Mouse (Mus musculus) liver, embryonic 16.5 days (tissue): ENCODE data around the gene 1700042G07Rik. TPM values are rescaled to one million over a fixed set of nuclear protein-coding genes. Genes with fewer than 3 reads are reported as not detected.

Source experiments
- ATAC-seq: fragments of 200-750 bp; cut with Nextera tagmentation; 2 replicates; pipeline ENCODE4 v1.8.0; 2017; ENCODE audit warnings: low read depth, mild to moderate bottlenecking, moderate number of reproducible peaks, moderate library complexity
- H3K27ac ChIP-seq: fragments of 300-500 bp; sonication (generic); 2 replicates; pipeline ENCODE4 v1.5.1; 2014; ENCODE audit warnings: mild to moderate bottlenecking, low read length
- H3K27me3 ChIP-seq: fragments of 300-500 bp; sonication (generic); 2 replicates; pipeline ENCODE4 v1.6.1; 2014; ENCODE audit warnings: low read depth, low read length, mixed read lengths; ENCODE audit not compliant: control insufficient read depth, insufficient read depth
- H3K36me3 ChIP-seq: fragments of 300-500 bp; sonication (generic); 2 replicates; pipeline ENCODE4 v1.6.1; 2014; ENCODE audit warnings: mild to moderate bottlenecking; ENCODE audit not compliant: control insufficient read depth, insufficient read depth
- H3K4me1 ChIP-seq: fragments of 300-500 bp; sonication (generic); 2 replicates; pipeline ENCODE4 v1.6.1; 2014; ENCODE audit warnings: low read depth, low read length, mixed read lengths; ENCODE audit not compliant: control insufficient read depth
- H3K4me2 ChIP-seq: fragments of 300-500 bp; sonication (generic); 2 replicates; pipeline ENCODE4 v1.6.1; 2014; ENCODE audit warnings: low read depth, low read length, mixed read lengths
- H3K4me3 ChIP-seq: fragments of 300-500 bp; sonication (generic); 2 replicates; pipeline ENCODE4 v1.5.1; 2014; ENCODE audit warnings: low read depth, mild to moderate bottlenecking, low read length
- H3K9ac ChIP-seq: fragments of 300-500 bp; sonication (generic); 2 replicates; pipeline ENCODE4 v1.6.1; 2014; ENCODE audit warnings: low read depth, low read length
- H3K9me3 ChIP-seq: fragments of 300-500 bp; sonication (generic); replicated peaks from 2 replicates; pipeline ENCODE4 v1.6.1; 2016; ENCODE audit warnings: low read length; ENCODE audit not compliant: control insufficient read depth
- WGBS: fragments of 180-500 bp; shearing (Covaris S2); extraction: QIAGEN DNeasy Blood & Tissue Kit; methylation state at CpG from one replicate; pipeline ENCODE4 v1.1.7; 2014; ENCODE audit not compliant: insufficient replicate concordance; 5-methylcytosine and 5-hydroxymethylcytosine counted together
- polyA plus RNA-seq: library from polyadenylated mRNA; unstranded; fragments of >200 nt; fragmentation: Nextera tagmentation; extraction: Ambion mirVana; gene quantifications from 2 replicates; pipeline ENCODE4 v1.2.1, GENCODE M21; 2015

The 1700042G07Rik gene
- polyA plus RNA-seq, 1 experiment from 2014 or later: not detected

DNA sequence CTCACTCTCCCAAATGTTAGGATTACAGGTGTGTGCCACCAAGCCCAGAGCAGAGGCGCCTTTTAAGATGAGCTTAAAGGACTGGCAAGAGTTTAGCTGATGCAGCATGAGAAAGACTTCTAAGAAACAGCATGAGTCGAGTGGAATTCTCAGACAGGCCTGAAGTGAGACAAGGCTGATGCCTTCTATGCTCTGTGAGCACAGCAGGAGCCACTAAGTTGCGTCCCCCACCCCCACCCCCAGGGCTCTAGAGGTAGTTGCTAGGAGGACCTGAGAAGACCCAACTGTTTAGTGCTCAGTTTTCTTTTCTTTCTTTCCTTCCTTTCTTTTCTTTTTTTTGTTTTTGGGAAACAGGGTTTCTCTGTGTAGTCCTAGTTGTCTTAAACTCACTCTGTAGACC lies 8.9 kb downstream of the 1700042G07Rik start:
- WGBS: 47% methylated on average over 3 of the region's 3 CpGs
- H3K4me3 ChIP-seq: no peak overlapping the region
- no peak for ATAC-seq
- H3K27me3 ChIP-seq: peaks cover 11% of the 10 kb centered on the region
- no peak overlapping the region for H3K27ac ChIP-seq
- no peaks in the 10 kb centered on the region for H3K9me3 ChIP-seq
- no peaks in the 10 kb centered on the region for H3K4me1 ChIP-seq
- H3K4me2 ChIP-seq: no peak overlapping the region
- H3K9ac ChIP-seq: no peak overlapping the region
- no peaks in the 10 kb centered on the region for H3K36me3 ChIP-seq

DNA sequence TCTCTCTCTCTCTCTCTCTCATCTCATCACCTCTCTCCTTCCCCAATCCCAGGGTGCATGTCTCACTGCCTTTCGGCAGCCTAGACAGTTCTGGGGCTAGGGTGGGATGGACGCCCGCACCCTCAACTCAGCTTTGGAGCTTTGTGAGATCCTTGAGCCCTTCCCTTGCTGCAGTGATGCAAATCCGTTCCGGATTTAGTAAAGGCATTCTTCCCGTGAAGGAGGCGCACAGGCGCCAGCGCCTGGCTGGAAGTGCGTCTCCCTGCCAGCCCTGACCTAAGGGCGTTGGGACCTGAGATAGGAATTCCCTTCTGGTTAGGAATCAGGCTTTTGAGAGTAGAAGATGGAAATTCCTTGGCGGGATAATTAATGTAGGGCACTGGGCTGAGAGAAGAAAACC lies 9.6 kb downstream of the 1700042G07Rik start:
- H3K9me3 ChIP-seq: no peaks in the 10 kb centered on the region
- H3K4me3 ChIP-seq: no peak overlapping the region
- H3K27ac ChIP-seq: no peak overlapping the region
- H3K27me3 ChIP-seq: peaks cover 9% of the 10 kb centered on the region
- 30% methylated on average over 12 of the region's 12 CpGs for WGBS
- H3K9ac ChIP-seq: no peak overlapping the region
- no peak for ATAC-seq
- H3K4me2 ChIP-seq: no peak overlapping the region
- no peaks in the 10 kb centered on the region for H3K36me3 ChIP-seq
- no peaks in the 10 kb centered on the region for H3K4me1 ChIP-seq

DNA sequence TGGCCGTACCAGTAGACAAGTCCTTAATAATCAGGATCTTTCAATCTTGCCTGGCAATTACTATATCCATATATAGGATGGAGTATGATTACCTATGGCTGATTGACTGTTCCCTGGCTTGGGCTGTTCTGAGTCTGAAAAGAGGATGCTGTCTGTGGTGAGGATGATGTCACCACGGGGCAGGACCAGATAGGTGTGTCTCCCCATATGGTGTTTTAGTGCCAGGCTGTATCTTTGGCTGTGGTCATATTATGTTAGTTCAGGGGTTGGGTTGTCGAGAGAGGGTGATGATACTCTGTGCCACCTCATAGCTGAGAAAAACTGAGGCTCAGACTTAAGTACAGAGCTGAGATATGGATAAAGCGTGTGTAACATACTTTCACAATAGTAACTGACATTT lies 11.9 kb downstream of the 1700042G07Rik start:
- H3K27me3 ChIP-seq: peaks cover 9% of the 10 kb centered on the region
- H3K4me3 ChIP-seq: no peak overlapping the region
- H3K36me3 ChIP-seq: no peaks in the 10 kb centered on the region
- ATAC-seq: no peak
- no peaks in the 10 kb centered on the region for H3K4me1 ChIP-seq
- WGBS: 57% methylated on average over 4 of the region's 4 CpGs
- H3K4me2 ChIP-seq: no peak overlapping the region
- H3K9me3 ChIP-seq: no peaks in the 10 kb centered on the region
- no peak overlapping the region for H3K27ac ChIP-seq
- H3K9ac ChIP-seq: no peak overlapping the region

DNA sequence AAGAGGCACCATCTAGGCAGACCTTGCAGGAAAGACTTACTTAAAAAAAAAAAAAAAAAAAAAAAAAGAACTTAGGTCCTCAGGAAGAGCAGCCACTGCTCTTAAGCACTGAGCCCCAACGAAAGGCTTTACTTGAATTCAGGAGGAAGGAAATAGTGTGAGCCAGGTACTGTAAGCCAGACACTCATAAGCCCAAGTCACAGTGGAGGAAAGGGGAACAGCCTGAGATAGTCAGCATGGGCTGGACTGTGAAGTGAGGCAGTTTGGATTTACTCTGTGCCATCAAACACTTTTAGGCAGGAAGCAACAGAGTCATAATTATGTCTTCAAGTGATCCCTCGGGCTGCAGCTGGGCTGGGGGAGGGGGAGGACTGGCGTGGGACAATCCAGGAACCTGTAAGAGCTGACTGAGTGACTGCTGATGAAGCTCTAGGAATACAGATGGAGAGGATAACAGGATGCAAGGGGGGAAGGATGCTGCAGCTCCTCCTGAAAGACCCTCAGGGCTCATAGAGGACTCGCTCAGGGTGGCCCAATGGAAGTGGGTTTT lies 19.2 kb downstream of the 1700042G07Rik start:
- ATAC-seq: no peak
- Histone ChIP-seq H3K27ac (no peak overlapping the region; the same call in 1 of the 2 replicates), H3K9ac (no peak overlapping the region), H3K9me3 (no peaks in the 10 kb centered on the region), H3K4me2 (no peak overlapping the region), H3K27me3 (no peaks in the 10 kb centered on the region), H3K4me3 (no peak overlapping the region), H3K36me3 (no peaks in the 10 kb centered on the region), H3K4me1 (peaks cover 21% of the 10 kb centered on the region)
- WGBS: 32% methylated on average over 4 of the region's 4 CpGs

DNA sequence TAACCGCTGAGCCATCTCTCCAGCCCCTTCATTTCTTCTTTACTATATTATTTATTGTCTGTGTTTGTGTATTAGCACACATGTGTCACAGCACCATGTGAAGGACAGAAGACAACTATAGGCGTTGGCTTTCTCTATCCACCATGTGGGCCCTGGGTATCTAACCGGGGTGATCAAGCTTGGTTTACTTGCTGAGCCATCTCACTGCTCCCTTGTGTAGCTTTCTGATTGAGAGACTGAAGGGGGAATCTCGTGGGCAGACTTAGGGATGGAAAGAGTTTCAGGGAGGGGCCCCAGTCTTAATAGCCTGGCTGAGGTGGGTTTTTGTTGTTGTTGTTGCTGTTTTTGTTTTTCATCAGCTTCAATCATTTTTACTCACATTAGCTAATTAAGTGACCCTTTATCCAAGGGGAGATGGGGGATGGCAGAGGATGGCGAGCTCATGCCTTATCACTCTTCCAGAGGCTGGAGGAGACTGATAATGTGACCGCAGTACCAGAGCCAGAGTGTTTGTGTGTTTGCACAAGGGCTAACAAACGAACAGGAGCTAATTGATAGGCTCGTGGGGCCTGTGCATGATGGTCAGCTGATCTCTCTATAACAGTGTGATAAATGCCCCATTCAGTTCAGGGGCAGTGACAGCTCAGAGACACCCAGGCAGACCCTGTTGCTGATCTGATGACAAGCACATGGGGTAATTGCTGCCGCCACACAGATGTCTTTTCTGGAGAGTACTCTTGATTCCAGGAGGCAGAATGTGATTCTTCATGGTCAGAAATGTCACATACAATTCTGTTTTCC lies 20.6 kb downstream of the 1700042G07Rik start:
- 23% methylated on average over 9 of the region's 9 CpGs for WGBS
- H3K9me3 ChIP-seq: no peaks in the 10 kb centered on the region
- H3K27ac ChIP-seq: peak overlapping the region; percentile 85
- no peaks in the 10 kb centered on the region for H3K36me3 ChIP-seq
- peak overlapping the region; percentile 30; the same call in 1 of the 2 replicates for H3K4me2 ChIP-seq
- peak; percentile 99 for ATAC-seq
- H3K27me3 ChIP-seq: no peaks in the 10 kb centered on the region
- no peak overlapping the region for H3K4me3 ChIP-seq
- H3K4me1 ChIP-seq: peaks cover 21% of the 10 kb centered on the region
- no peak overlapping the region; the same call in none of the 2 replicates for H3K9ac ChIP-seq

DNA sequence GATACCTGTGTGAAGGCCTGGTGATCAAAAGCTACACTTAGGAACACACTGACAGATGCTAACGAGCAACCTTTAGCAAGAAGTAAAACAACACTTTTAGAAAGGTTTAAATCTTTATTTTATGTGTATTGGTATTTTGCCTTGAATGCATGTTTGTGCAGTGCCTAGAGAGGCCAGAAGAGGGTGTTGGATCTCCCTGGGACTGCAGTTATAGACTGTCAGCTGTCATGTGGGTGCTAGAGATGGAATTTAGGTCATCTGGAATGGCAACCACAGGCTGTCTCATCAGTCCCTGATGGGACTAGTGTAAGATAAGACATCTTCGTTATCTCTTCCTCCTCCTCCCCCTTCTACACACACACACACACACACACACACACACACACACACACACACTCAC lies 25.2 kb downstream of the 1700042G07Rik start:
- Histone ChIP-seq H3K9me3 (no peaks in the 10 kb centered on the region), H3K27me3 (no peaks in the 10 kb centered on the region), H3K4me2 (no peak overlapping the region), H3K27ac (no peak overlapping the region), H3K9ac (no peak overlapping the region), H3K36me3 (no peaks in the 10 kb centered on the region), H3K4me3 (no peak overlapping the region), H3K4me1 (peaks cover 11% of the 10 kb centered on the region)
- WGBS: 57% methylated on average over 2 of the region's 2 CpGs
- ATAC-seq: no peak

DNA sequence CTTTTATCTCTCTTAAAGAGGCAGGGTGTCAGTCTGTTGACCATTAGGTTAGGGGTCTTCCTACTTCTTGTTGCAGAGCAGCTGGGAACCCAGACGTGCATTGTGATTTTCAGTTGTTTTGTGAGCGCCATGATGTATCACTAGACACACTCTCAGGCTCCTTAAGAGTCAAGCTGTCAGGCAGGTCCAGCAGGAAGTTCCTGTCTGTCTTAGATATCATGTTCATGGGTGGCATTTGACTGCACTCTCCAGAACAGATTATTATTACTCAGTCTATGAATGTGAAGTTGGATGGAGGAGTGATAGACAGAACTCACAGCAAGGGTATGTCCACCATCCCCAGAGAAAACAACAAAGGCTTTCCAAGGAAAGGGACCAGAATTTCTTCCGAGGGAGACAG lies 31.2 kb downstream of the 1700042G07Rik start:
- no peak overlapping the region for H3K4me2 ChIP-seq
- H3K27me3 ChIP-seq: no peaks in the 10 kb centered on the region
- H3K4me3 ChIP-seq: no peak overlapping the region
- H3K9ac ChIP-seq: no peak overlapping the region
- H3K9me3 ChIP-seq: no peaks in the 10 kb centered on the region
- 33% methylated on average over 3 of the region's 3 CpGs for WGBS
- H3K4me1 ChIP-seq: no peaks in the 10 kb centered on the region
- ATAC-seq: no peak
- H3K27ac ChIP-seq: no peak overlapping the region
- H3K36me3 ChIP-seq: no peaks in the 10 kb centered on the region

DNA sequence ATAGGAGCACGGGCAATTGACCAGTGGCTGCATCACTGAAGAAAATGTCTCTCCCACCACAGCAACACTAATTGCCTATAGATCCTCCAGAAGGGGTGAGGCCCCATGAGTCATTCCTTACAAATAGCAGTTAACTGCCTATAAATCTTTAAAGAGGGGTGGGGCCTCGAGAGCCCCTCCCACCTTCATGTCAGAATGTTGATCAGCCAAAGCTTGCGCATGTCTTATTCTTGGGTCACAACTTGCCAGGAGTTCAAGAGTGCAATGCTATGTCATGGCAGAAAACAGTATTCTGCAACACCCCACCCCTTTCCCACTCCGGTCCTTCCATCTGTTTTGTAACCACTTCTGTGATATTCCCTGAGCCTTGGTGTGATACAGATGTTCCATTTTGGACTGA lies 33.4 kb downstream of the 1700042G07Rik start:
- no peaks in the 10 kb centered on the region for H3K4me1 ChIP-seq
- no peaks in the 10 kb centered on the region for H3K27me3 ChIP-seq
- no peak for ATAC-seq
- no peak overlapping the region for H3K4me3 ChIP-seq
- H3K27ac ChIP-seq: no peak overlapping the region
- no peaks in the 10 kb centered on the region for H3K36me3 ChIP-seq
- H3K4me2 ChIP-seq: no peak overlapping the region
- H3K9me3 ChIP-seq: no peaks in the 10 kb centered on the region
- no peak overlapping the region for H3K9ac ChIP-seq
- whole genome bisulfite sequencing: 74% methylated on average over 4 of the region's 4 CpGs

DNA sequence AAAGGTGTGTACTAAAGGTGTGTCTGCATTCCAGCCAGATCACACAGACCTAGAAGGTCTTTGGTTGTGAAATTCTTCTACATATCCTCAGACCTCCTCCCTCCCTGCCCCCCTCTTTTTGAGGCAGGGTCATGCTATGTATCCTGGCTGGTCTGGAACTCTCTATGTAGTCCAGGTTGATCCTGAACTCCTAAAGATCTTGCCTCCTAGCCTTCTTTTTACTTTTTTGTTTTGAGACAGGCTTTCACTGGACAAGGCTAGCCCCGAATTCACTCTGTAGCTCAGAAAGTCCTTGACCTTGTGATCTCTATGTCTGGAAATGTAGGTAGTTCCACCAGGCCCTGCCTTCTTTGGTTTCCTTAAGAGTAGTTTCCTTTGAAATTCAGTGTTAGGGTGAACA lies 35.7 kb downstream of the 1700042G07Rik start:
- H3K4me1 ChIP-seq: no peaks in the 10 kb centered on the region
- no peak overlapping the region for H3K9ac ChIP-seq
- 64% methylated on average over 1 of the region's 1 CpGs for WGBS
- ATAC-seq: no peak
- no peaks in the 10 kb centered on the region for H3K9me3 ChIP-seq
- no peak overlapping the region for H3K4me2 ChIP-seq
- H3K27ac ChIP-seq: no peak overlapping the region
- H3K36me3 ChIP-seq: no peaks in the 10 kb centered on the region
- H3K4me3 ChIP-seq: no peak overlapping the region
- no peaks in the 10 kb centered on the region for H3K27me3 ChIP-seq
